Mouse (Mus musculus) kidney, postnatal 36 days (tissue): Measurements from ENCODE around the gene Zfhx2.
A peak's percentile ranks its signal among the peaks of the same experiment; 100 is the strongest.

Experiments used
- DNase-seq, 2 experiments: peaks; one replicate each; pipeline ENCODE4 v3.0.0; 2021 to 2022; ENCODE audit warnings: mixed read lengths in 2 of 2

The Zfhx2 gene

DNA sequence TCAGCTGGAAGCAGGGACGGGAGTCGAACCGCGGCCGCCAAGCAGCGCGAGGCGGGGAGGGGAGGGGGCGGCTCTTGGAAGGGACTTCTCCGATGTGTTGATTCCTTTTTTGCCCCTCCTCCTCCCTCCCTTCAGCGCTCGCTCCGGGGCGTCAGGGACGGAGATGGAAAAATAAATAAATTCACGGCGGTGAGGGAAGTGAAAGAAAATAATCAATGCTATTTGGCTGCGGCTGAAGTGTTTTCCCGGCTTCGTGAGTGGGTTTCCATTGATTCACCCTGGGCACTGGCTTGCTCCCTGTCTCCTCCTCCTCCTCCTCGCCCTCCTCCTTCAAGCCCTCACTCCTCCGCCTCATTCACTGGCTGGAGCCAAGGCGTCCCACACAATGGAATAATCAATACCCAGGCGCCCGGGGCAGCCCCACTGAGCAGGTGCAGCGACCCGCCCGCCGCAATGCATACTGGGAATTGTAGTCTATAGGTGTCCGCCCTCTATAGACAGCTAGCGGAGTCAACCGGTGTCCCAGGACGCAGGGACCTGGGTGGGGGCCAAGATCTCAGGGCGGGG is at the start of gene Zfhx2:
Zfhx2 (minus strand) TSS at position 314 of the 567 bp plus-strand sequence.
- peak; percentile 97 to 98 for DNase-seq

- no peak for DNase-seq
Measured at GRCm38 (mm10) chr14:55139313-55139712, 47.2 kb upstream of the Zfhx2 start.

DNA sequence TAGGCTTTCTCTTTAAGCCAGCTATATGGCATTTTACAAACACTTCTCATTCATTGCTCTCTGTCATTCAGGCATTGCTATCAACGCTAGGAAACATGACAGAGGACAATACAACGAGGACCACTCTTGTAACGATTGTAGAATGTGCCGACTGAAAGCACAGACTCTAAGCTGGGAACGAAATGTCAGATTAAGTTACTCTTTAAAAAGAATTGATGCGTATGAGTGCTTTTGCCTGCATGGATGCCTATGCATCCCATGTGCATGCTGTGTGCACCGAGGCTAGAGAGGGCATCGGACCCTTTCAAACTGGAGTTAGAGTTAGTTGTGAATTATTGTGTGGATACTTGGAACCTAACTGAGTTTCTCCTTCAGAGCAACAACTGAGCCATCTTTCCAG is 43.6 kb upstream of the Zfhx2 start:
- no peak for DNase-seq

DNA sequence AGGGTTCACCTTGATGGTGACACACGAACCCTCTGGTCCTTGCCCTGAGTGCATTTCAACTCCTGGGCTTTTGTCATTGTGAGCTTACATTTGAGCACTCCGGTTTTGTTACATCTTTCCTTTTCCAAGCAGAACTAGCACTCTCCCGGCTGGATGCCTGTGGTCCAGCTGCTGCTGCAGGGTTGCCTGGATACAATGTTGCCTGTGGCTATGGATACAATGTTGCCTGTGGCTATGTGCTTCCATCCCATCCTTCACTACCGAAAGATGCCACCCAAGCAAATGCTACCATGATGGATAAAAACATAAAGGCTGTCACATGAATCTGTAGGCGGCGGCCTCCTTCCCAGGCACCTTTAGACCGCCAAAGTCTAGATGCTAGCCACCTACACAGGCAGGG is 34.4 kb upstream of the Zfhx2 start:
- DNase-seq = no peak

DNA sequence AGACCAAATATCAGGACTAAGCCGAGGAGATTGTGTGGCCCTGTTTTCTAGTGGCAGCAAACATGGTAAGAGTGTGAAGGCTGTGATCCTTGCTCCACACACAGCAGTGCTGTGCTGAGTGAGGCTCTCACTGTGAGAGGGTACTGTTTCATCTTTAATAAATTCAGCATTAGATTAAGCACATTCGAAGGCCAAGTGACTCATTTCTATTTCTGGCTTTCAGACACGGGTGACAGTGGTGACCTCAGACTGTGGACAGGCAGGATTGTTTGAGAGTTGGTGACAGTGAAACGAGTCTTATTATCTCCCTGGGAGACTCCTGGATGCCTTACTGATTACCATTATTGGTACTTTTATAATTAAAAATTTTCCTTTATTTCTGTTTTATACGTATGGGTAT is 33.6 kb upstream of the Zfhx2 start:
- no peak for DNase-seq

DNA sequence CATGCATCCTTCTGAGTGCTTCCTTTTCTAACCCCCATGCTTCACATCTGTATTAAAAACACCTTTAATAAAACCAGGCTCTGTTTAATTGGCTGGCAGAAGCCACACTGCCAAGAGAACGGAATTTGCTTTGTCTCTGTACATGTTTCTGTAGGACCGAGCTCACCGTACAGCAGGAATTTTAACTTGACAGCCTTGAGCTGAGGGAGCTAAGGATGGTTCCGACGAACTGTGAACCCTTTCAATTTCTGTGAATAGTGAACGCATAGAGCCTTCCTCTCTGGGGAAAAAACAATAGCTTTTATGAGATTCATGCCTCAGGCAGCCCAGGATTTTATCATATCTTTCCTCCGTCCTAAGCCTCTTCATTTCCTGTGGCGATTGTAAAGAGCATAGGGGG is 30.2 kb upstream of the Zfhx2 start:
- no peak for DNase-seq

DNA sequence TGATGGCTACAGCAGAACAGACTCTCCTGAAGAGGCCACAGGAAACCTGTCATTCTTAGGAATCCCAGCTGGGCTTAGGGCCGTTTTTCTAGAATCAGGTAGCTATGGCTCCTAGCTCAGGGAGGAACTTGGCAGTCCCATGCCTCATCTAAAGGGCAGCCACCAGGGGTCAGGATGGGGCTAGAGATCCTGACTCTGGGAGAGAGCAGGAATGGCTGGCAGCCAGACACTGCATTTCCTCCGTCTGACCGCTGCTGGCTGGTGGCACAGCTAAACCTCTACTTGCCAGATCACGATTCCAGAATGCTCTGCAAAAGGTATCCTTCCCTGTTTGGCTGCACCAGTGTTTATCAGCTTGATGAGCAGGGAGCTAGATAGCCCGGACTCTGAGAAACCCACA is 29.8 kb upstream of the Zfhx2 start:
- DNase-seq = peak; percentile 85 to 94

- DNase-seq = peak in 1 of 2 experiments; percentile 48
Measured at GRCm38 (mm10) chr14:55119421-55120134, 27.5 kb upstream of the Zfhx2 start.

DNA sequence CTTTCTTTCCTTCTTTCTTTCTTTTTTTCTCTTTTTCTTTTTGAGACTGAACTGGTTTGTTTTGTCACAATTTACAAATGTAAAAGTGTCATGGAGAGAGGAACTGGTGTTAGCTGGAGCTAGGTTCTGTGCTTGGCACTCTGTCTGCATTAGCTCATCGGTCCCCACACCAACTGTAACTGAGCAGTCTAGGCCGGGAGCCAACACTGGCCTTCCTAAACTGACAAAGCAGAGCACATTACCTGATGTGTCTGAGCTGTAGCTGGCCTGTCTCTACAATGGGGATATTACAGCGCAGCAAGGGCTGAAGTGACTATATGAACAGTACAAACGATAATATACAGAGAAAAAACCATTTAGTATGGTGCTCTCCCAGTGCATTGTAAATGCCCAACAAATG is 26.7 kb upstream of the Zfhx2 start:
- DNase-seq = no peak

DNA sequence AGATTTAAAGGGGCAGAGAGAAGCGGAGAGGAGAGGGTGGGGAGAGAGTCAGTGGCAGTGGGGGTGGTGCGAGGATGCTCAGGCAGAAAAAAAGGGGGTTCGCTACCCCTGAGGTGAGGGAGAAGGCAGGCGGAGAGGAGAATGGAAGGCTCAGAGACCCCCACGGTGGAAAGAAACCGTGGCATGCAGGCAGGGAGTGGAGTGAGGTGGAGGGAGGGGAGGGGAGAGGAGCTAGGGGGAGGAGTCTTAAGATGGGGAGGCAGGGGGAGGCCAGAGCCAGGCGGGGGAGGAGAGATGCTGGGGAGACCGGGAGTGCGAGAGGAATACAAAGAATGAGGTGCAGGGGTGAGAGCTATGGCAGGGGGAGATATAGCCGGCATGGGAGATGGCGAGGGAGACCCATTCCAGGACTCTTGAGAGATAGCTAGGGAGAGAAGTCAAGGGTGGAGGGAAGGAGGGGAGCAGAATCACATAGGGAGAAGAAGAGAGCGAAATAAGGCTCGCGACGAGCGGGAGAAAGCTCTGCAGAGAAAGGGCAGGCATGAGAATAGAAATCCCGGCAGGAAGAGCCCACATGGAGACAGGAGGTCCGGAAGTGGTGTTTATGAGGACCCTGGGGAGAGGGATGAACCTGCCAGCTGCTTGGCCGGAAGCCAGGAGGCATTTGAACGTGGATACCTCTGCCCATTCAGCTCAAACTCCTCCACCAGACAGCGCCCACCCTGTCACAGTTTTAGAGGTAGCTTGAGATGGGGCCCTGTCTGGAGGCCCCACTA is 24.5 kb upstream of the Zfhx2 start, which contains the start of gene Jph4:
Jph4 (minus strand) TSS at position 511 of the 776 bp plus-strand sequence.
- DNase-seq = no peak

- no peak for DNase-seq
Measured at GRCm38 (mm10) chr14:55115846-55116245, 23.7 kb upstream of the Zfhx2 start.

DNA sequence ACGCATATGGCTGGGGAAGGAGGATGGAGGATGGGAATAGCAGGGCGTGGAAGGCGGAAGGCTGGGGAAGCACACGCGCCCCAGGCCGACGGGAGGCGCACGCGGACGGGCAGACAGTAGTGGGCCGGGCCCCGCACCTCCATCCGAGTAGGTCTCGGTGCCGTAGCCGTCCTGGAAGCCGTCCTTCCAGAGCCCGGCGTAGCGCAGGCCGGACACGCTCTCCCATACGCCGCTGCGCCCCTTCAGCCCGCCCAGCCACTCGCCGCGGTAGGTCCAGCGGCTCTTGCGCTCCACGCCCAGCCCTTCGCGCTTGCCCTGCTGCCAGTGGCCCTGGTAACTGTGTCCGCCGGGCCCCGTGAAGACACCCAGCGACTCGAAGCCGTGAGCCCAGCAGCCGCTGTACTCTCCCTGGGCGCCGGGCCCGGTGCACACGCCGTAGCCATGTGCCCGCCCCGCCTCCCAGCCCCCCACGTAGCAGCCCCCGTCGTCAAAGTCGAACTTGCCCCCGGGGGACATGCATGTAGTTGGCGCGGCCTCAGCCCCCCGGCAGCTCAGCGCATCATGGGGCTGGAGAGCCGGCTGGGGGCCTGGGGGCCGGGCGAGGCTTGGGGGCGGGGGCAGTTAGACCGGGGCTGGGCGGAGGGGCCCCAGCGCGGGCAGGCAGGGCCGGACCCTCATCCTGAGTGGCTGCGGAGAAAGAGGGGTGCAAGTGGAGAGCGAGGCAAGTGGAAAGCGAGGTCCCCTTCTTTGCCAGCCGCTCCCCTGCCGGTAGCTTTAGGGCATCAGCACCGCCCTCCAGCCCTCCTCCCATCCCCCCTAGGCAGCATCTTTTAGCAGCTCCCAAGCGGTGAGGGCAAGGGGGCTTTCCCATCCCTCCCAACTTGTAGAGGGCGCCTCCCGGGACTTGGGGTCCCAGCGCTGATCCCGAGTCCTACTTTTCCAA is 22.9 kb upstream of the Zfhx2 start:
- DNase-seq = peak in 1 of 2 experiments; percentile 73

DNA sequence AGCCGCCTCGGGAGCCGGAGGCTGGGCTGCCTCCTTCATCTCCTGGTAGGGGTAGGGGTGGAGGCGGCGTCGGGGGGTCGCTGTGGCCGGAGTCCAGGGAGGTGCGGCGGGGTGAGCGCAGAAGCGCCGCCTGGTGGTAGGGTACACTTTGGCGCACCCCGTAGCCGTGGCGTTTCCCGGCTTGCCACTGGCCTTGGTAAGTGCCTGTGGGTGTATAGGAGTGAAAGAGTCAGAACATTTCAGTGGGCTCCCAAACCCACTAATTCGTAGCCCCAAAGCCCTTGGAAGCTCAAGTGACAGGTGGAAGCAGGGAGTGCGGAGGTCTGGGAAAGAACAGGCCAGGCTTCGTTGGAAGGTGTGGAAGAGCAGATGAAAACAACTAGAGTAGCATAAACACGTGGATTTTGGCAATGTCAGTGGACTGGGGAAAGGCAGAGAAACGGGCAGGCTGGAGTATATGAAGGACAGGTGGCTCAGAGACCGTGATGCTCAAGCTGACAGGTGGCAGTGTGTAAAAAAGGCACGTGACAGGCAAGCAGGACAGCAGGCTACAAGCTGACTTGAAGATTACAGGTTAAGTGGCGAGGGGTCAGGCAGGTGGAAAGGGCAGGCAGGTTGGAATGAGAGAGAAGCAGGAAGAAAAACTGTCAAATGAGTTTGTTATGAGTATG is 22.0 kb upstream of the Zfhx2 start:
- peak in 1 of 2 experiments; percentile 64 for DNase-seq

GRCm38 (mm10) chr14:55113351-55113974 is 21.3 kb upstream of the Zfhx2 start:
- no peak for DNase-seq

- DNase-seq = no peak
Measured at GRCm38 (mm10) chr14:55111720-55112119, 19.6 kb upstream of the Zfhx2 start.

DNA sequence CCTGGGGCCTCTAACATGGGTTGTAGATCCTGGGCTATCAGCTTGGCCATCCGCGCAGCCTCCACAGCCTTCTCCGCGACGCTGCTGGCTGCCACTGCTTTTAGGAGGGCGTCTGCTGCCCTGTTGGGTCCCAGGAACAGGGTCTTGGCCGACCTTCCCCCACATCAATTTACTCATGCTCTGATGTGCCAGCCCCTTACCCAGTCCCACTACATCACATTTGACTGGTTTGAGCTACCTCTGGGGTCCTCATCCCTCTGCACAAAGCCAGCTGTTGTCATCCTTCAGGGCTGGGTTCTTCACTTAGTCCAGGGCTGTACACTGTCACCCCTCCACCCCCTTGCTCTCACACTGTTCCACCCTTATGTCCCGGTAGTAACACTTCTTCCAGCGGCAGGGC is 18.0 kb upstream of the Zfhx2 start:
- DNase-seq = no peak

DNA sequence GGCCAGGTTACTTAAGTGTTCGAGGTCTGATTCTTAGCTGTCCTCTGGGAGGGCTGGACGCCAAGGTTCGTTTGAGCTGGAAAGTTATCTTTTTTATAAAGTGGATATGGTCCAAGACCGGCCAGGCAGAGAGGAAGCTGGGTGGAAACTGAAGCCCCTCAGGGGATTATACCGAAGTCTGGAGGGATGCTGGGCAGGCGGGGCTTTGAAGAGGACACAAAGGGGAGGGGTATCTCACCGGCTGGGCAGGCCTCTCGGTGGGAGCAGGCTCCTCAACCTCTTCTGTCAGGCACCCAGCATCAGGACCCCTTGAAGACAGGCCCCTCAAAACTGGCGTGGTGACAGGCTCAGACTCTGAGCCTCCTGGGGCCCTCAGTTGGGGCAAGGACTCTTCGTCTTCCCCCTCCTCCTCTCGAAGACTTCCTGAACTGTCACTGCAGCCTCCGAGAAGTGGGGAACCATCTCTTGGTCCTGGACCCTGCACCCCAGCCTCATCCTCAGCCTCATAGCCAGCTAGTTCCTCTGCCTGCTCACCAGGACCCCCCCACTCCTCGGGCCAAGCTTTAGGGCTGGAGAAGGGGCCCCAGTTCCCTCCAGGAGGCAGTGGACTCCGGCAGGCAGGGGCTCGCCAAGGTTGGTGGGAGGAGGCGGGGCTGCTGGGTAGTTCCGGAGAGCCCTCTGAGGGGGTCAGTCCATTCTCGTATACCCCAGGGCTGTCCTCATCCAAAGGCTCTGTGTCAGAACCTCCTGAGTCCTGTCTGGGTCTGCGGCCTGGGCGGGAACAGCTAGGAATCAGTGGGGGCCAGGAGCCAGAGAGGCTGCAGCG is 17.1 kb upstream of the Zfhx2 start:
- DNase-seq = peak in 1 of 2 experiments; percentile 30

GRCm38 (mm10) chr14:55108202-55108870 is 16.2 kb upstream of the Zfhx2 start:
- DNase-seq = peak in 1 of 2 experiments; percentile 45

DNA sequence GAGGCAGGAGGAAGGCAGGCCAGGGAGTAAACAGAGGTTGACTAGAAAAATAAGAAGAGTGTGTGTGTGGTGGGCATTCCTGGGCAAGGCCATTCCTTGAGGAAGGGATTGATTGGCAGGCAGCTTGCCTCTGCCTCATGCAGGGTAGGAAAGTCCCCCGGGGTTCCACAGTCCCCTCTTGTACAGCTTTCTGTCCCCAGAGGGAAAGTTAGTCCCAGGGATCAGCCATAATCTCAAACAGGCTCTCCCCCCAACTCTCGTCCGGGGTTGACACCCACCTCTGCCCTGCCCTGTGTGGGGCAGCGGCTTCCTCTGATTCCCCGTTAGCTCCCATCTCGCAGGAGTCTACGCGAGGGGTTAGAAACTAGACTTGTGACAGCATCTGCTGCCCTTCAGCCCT is 14.9 kb upstream of the Zfhx2 start:
- no peak for DNase-seq
